Mouse (Mus musculus) cerebellum, adult 9-11 months (tissue): ENCODE data around the gene Auts2.

Source experiments
- DNase-seq: peaks from one replicate; pipeline ENCODE4 v3.0.0; 2022

Gene Auts2

DNA sequence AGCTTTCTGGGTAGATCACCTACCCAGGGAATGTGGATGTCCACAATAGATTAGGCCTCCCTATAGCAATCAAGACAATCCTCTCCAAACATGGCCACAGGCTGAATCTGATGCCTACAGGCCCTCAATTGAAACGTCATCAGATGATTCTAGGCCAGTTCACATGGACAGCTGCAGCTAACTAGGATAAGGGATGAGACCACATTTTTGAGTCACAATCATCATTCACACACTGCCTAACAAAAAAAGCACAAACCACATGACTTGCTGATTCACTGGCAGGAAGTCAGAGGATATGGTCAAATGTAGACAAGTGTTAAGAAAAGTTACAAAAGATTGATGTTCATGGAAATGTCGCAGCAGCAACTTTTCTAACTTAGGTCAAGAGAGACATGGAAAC is 581.3 kb downstream of the Auts2 start:
- DNase-seq, result no peak

- no peak for DNase-seq
Measured at GRCm38 (mm10) chr5:131960432-131960831, 582.7 kb downstream of the Auts2 start.

- no peak for DNase-seq
Measured at GRCm38 (mm10) chr5:131956998-131957397, 586.1 kb downstream of the Auts2 start.

- no peak for DNase-seq
Measured at GRCm38 (mm10) chr5:131956090-131956489, 587.1 kb downstream of the Auts2 start.

GRCm38 (mm10) chr5:131955227-131956016 is 587.7 kb downstream of the Auts2 start:
- no peak for DNase-seq

DNA sequence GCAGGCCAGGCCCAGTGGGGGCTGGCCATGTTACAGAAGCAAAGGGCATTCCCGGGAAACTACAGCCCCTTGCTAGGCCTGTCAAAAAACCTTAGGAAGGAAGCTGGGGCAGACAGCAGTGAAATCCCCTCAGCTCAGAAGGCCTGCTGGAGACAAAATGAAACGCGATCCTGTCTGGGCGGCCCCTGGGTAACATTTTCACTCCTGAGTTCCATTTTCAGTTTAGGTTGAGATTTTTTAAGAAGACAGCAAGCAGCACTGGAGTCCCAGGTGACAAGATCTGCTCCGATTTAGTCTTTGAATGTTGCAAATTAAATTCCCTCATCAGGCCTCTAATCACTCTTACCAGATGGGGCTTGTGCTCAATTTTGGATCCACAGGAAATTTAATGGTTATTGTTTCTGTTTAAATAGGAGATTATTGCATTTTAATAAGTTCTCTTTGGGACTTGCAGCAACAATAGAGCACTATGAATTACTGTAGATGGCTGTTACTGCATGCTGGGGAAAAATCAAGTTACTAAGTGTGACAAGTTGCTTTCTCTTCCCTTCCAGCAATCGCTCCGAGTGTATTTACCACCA is 594.5 kb downstream of the Auts2 start:
- no peak for DNase-seq

GRCm38 (mm10) chr5:131946801-131947200 is 596.3 kb downstream of the Auts2 start:
- DNase-seq, result no peak

- no peak for DNase-seq
Measured at GRCm38 (mm10) chr5:131944761-131945160, 598.4 kb downstream of the Auts2 start.

GRCm38 (mm10) chr5:131928696-131929095 is 614.4 kb downstream of the Auts2 start:
- DNase-seq, result no peak

DNA sequence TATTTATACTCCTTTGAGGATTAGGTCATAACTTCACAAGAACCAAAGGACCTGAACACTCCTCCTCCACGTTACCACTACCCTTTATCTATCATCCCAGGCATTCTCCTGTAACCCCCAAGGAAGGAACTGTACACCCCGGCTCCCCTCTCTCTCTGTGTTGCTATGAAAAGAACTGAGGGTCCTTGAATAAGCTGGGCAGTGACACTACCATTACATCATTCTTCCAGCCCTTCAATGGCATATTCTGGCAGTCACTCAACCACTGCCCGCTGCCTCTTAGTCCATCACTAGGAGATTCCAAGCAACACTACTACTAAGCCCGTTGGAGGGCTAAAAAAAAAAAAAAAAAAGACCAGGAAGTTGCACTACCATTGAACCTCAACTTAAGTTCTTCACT is 620.4 kb downstream of the Auts2 start:
- DNase-seq, result no peak

GRCm38 (mm10) chr5:131922118-131922517 is 621.0 kb downstream of the Auts2 start:
- no peak for DNase-seq

DNA sequence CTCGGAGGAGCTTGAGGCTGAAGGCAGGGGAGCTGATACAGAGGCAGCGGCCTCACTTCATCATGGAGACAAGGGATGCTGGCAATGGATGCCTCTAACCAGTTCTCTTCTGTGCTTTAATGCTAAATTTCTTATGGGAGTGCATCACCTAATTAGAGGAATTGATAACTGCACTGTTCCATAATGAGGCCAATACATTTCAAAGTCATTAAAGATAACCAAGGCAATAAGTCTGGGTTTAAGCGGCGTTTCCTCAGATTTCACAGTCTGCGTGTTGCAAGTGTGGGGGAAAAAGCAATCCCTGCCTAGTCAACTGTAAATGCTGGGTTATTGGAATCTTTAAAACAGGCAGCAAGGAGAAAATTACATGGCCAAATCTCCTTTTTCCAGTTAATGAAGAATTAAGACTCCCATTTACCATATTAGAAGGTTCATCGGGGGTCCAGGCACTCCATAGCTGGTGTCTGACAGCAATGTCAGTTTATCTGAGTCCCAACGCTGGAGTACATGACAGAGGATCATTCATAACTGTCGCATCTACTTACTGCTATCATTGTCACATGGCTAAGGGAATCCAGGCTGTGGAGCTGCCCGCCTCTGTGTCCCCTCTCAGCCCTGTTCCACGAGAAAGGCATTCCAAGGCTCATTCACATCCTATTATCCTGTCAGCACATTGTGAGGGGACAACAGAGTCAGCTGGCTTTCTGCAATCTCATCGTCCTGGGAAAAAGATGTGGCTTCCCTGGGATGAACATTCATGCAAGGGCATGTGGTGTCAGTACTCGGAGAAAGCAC is 623.0 kb downstream of the Auts2 start:
- DNase-seq, result no peak

- DNase-seq, result no peak
Measured at GRCm38 (mm10) chr5:131916791-131917403, 626.2 kb downstream of the Auts2 start.

DNA sequence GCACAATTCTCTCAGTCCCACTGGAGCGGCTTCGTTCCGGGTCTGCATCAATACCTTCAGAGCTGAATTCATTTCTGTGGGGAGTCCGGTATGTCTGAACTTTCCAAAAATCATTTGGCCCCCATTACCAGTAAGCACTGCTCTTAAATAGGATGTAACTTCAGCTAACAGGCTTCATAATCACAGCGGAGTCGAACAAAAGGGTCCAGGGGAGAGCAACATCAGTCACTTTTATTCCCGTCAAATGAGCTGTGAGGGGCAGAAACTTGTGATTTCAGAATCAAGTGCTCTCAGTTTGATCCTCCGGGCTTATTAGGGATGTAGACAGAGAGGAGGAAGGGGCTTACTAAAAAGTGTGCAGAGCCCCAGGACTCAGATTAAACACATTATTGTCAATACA is 629.6 kb downstream of the Auts2 start:
- DNase-seq, result no peak

- no peak for DNase-seq
Measured at GRCm38 (mm10) chr5:131912983-131913382, 630.2 kb downstream of the Auts2 start.

DNA sequence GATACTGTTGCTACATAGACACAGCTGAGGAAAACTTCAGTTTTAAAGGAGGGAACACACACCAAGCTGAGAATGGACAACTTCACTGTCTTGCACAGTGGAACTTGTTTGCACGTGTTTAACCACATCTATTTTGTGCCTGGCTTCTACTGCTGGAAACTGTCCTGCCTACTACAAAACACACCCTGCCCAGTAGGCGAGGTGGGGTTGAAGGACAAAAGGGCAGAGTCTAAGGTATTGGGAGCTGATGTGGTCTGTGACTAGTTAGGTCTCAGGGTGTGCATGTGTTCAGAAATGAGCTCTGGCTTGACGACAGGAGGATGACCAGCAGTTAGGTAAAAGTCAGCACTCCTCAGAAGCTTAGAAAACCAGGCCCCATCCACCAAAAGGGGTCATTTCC is 636.8 kb downstream of the Auts2 start:
- DNase-seq, result no peak

GRCm38 (mm10) chr5:131904478-131904877 is 638.7 kb downstream of the Auts2 start:
- DNase-seq, result no peak

DNA sequence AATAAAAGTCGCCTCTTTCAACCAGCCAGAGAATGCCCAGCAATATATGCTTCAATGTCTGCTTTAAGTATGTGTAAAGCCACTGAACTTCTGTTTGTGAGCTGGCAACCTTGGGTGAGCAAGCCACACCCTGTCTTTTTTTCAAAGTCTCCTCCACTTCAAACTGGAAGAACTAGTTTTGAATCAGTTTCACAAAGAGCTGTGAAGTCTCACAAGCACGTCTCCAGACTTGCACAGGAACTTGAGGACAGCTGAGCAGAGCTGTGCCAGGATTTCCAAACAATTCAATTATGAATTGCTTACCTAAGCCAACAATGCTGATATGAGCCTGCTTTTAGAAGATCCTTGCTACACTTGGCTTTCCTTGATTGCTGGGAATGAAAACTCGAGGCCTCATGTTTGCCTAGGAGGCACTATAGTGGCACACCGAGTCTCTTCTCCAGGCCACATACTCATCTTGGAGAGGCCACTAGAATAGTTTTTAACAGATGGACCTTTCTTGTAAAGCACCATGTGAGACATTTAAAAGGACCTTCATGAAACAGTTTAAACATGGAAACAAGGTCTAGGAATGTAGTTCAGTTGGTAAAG is 645.0 kb downstream of the Auts2 start:
- no peak for DNase-seq

DNA sequence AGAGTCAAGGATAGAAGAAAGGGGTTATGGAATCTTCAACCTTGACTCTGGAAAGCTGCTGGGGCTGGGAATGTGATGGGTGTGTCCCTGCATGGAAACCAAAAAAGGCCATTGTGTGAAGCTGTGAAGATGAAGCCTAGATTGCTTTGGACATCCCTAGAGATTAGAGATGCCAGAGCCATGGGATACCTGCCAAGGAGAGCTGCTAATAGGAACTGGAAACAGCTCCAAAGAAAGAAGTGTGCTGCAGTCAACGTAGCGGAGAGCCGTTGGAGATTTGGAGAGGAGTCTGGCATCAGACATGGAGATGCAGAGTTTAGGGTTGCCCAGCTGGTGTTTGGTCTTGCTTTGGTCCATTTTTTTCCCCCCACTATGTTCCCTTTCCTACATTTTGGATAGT is 656.5 kb downstream of the Auts2 start:
- no peak for DNase-seq

DNA sequence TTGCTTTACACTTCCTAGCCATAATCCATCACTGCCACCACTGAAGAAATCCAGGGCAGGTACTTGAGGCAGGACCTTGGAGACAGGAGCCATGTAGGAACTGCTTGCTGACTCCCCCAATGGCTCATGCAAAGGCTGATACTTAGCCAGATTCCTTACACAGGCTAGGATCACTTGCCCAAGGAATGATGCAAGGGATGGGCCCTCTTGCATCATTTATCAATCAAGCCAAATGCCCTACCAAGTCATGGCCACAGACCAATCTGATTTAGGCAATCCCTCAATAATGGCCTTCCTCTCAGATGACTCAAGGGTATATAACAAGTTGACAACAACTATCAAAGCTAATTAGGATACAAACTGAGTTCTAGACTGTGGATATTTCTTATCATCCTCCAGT is 666.6 kb downstream of the Auts2 start:
- DNase-seq, result no peak

GRCm38 (mm10) chr5:131875976-131876375 is 667.2 kb downstream of the Auts2 start:
- DNase-seq, result no peak

- DNase-seq, result peak; percentile 95
Measured at GRCm38 (mm10) chr5:131873116-131873515, 670.0 kb downstream of the Auts2 start.
